Mouse (Mus musculus) lung, adult 2 months (tissue): ENCODE results near the gene Sbno2. TPM values are rescaled to one million over a fixed set of nuclear protein-coding genes. Genes with fewer than 3 reads are reported as not detected.
A peak's percentile ranks its signal among the peaks of the same experiment; 100 is the strongest.
"Not testable (repeated sequence)": the region's sequence is repeated elsewhere in the genome, so short reads cannot be mapped to it uniquely, and the experiment has no call there.

Experiments used
- DNase-seq: peaks from one replicate; pipeline ENCODE4 v3.0.0; 2022
- H3K4me1 ChIP-seq: fragments of 200-500 bp; 2 replicates; pipeline ENCODE4 v1.6.1; 2011; ENCODE audit warnings: low read length; ENCODE audit not compliant: control insufficient read depth, insufficient read depth
- H3K4me3 ChIP-seq: fragments of 200-500 bp; replicated peaks from 2 replicates; pipeline ENCODE3; 2011; ENCODE audit warnings: low read depth, mild to moderate bottlenecking, control low read depth, low read length; ENCODE audit errors: extremely low read depth
- CTCF ChIP-seq: fragments of 200-500 bp; IDR thresholded peaks from 2 replicates; pipeline ENCODE4 v1.5.1; 2011; ENCODE audit warnings: mild to moderate bottlenecking, low read length, control low read depth; ENCODE audit not compliant: insufficient read depth
- POLR2A ChIP-seq: fragments of 200-500 bp; IDR thresholded peaks from 2 replicates; pipeline ENCODE4 v1.6.1; 2011; ENCODE audit warnings: low read depth, mild to moderate bottlenecking, control low read depth, low read length, borderline replicate concordance; ENCODE audit errors: extremely low read depth
- WGBS: fragments of 180-500 bp; shearing (Covaris S2); methylation state at CpG from one replicate; pipeline ENCODE4 v1.1.7; 2018; 5-methylcytosine and 5-hydroxymethylcytosine counted together
- polyA plus RNA-seq: library from polyadenylated mRNA; depleted of rRNA; stranded (reverse); fragments of >200 nt; gene quantifications from 2 replicates; pipeline ENCODE4 v1.2.3, GENCODE M21; 2012

Gene Sbno2
- polyA plus RNA-seq, 1 experiment, result 85.8 TPM

DNA sequence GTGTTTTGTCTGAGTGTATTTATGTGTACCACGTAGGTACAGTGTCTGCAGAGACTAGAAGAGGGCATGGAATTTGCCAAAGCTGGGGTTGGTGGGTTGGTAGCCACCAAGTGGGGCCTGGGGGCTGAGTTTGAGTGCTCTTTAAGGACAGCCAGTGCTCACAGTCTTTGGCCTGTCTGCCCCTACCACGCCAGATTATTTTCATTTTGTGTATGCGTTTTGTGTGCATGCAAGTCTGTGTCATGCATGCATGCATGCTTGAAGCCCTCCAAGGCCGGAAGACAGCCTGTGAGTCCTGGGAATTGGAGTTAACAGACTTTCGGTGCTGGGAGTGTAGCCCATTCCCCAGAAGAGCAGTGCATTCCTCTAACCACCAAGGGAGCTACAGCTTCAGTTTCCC, 50.0 kb downstream of the Sbno2 start:
- H3K4me3 ChIP-seq, result no peak overlapping the region
- H3K4me1 ChIP-seq, result peaks cover 27% of the 10 kb centered on the region
- WGBS, result 65% methylated on average over 5 of the region's 5 CpGs
- no peak for DNase-seq
- TF ChIP-seq CTCF (no peak), POLR2A (no peak)

DNA sequence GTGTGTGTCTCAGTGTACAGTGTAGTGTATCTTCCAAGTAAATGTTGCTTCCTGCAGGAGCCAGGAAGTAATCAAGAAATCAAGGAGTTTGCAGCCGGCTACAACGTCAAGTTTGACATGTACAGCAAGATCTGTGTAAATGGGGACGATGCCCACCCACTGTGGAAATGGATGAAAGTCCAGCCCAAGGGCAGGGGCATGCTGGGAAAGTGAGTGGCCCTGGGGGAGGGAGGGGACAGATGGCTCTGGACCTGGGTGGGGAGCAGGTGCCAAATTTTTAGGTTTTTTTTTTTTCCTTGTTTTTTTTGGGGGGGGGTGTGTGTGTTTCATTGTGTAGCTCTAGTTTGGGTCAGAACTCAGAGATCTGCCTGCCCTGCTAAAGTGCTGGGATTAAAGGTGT, 50.5 kb downstream of the Sbno2 start:
- 7% methylated on average over 3 of the region's 3 CpGs for WGBS
- DNase-seq, result not testable (repeated sequence)
- peak overlapping the region; percentile 87 for H3K4me3 ChIP-seq

DNA sequence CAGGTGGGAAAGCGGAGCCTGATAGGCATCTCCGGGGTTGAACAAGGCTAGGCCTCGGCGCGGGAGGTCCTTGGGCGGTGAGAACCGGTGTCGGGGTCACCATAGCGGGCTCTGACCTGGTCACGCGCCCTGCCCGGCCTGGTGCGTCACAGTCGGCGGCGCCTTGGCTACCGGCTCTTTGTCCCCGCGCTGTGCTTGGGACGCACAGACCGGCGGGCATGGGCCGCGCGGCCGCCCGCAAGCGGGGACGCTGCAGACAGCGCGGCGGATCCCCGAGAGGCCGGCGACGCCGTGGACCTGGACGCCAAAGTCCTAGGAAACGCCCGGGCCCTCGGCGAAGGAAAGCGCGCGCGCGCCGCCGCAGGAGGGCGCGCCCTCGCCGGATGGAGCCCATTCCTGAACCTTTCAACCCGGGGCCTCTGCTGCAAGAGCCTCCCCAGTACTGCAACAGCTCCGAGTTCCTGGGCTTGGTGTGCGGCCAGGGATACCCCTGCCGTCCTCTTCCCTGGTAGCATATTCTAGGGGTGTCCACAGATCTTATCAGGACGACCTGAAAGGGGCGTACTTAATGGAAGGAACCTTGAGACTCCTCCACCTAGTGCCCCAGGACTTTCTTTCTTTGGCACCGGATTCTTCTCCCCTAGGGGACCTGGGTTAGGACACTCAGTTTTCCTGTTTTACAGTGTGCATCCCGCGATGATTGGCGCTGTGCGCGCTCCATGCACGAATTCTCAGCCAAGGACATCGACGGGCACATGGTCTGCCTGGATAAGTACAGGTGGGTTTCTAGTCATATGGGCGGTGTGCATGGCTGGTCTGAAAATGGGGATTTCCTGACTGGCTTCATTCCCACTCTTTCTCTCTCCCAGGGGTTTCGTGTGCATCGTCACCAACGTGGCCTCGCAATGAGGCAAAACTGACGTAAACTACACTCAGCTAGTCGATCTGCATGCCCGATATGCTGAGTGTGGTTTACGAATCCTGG, 51.2 kb downstream of the Sbno2 start:
- under 1% methylated on average over 76 of the region's 77 CpGs for WGBS
- TF ChIP-seq CTCF (no peak), POLR2A (no peak)

More for the DNA sequence above, 50.5 kb downstream of the Sbno2 start:
- peaks cover 30% of the 10 kb centered on the region for H3K4me1 ChIP-seq

DNA sequence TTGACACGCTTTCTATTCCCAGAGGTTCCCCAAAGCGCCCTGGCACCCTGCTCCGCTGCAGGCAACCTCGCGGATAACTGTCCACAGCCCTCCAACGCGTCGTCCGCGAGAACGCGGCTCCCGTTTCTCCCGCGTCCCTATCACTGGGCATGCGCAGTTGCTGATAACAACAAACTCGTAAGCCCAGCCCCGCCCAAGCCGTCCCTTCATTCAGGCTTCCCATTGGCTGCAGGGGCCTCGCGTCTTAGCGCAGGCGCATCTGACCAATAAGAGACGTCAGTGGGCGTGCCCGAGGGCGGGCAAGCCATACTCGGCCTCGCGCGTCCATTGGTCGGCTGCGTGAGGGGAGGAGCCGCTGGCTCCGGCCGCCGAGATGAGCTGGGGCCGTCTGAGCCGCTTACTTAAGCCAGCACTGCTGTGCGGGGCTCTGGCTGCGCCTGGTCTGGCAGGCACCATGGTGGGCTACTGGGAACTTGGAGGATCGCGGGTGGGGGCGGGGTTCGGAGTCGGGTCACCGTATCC, 52.1 kb downstream of the Sbno2 start:
- Histone ChIP-seq H3K4me1 (peaks cover 34% of the 10 kb centered on the region), H3K4me3 (peak overlapping the region; percentile 87)
- TF ChIP-seq CTCF (no peak), POLR2A (peak; percentile 96)
- DNase-seq, result peak; percentile 99
- under 1% methylated on average over 47 of the region's 47 CpGs for WGBS

More for the DNA sequence above, 51.2 kb downstream of the Sbno2 start:
- peak overlapping the region; percentile 87 for H3K4me3 ChIP-seq
- peaks cover 30% of the 10 kb centered on the region for H3K4me1 ChIP-seq
- peak; percentile 74 for DNase-seq

DNA sequence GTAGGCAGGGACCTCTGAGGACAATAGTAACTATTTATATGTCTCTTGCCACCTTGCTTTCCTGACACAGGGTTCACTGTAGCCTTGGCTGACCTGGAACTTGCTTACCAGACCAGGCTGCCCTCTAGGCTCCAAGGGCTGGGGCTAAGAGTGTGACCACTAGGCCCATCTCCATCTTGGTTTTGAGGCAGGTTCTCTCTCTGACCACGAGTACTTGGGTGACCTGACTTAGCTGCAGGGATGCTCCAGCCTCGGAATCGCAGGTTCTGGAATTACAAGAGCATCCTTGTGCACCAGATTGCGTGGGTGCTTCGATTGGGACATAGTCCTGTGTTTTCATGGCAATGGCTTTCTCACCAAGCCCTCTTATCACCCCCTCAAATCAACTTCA, 53.0 kb downstream of the Sbno2 start:
- 71% methylated on average over 5 of the region's 5 CpGs for WGBS
- no peak for TF ChIP-seq CTCF
- no peak for TF ChIP-seq POLR2A
- Histone ChIP-seq H3K4me3 (no peak overlapping the region), H3K4me1 (peaks cover 34% of the 10 kb centered on the region)
- no peak for DNase-seq

DNA sequence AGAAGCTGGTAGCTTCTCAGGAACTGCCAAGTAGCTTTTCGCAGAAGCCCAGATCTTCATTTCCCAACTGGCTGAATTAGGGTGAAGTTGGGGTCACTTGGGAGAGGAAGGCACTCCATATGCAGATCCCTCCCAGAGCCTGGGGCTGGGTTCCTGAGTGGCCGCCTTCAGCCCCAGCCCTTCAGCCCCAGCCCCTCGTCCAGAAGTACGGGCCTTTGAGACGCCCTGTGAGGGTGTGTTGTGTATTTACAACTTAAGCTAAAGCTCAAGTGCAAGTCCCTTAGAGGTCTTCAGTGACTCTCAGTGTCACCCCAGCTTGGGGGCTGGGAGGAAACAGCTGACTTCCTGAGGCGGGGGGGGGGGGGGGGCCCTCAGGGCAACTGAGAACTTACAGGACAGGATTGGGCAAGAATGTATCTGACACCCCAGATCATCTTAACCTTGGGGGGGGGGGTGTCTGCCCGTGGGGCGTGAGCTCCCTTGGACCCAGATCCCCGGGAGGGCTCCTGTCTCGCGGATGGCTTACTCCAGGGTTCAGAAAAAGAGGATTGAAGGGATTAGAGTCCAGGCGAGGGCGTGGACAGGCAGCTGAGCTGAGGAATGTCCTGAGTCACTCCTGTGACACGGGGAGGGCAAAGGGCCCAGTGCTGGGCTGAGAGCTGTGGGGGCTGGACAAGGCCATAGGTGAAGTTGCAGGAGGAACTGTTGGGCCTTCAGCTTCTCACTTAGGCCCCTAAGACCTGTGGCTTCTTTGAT, 53.6 kb downstream of the Sbno2 start:
- Histone ChIP-seq H3K4me3 (no peak overlapping the region), H3K4me1 (peaks cover 34% of the 10 kb centered on the region)
- no peak for TF ChIP-seq CTCF
- peak; percentile 42; the same call in 1 of the 2 replicates for TF ChIP-seq POLR2A
- WGBS, result 14% methylated on average over 14 of the region's 14 CpGs
- peak; percentile 77 for DNase-seq

DNA sequence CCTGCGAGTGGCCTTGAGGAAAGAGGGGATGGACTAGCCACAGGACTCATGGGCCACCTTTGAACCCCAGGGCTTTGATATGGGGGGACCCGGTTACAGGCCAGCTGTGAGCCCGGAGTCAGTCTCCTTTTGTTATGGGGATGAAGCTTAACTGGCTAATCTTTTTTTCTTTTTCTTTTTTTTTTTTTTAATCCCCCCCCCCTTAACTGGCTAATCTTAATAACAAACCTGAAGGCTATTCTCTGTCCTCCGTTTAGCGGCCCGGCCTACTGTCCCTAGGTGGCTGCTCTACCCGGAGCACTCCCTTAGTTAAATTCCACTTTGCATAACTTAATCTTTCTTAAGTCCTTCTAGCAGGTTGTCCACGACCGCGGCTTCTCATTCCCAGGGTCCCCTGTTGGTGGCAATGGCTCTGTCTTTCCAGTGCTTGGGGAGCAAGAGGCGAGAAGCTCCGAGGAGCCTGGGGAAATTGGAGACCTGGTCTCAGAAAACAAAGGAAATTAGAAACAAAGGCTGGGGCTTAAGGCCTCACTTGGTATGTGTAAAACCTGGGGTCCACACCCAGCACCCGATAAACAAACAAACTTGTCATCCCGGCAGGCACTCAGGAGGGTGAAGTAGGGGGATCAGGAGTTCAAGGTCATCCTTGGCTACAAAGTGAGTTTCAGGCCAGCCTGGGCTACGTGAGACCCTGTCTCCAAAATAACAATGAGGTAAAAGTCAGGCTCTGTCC, 54.3 kb downstream of the Sbno2 start:
- no peak for TF ChIP-seq POLR2A
- no peak for TF ChIP-seq CTCF
- Histone ChIP-seq H3K4me3 (no peak overlapping the region), H3K4me1 (peaks cover 34% of the 10 kb centered on the region)
- WGBS, result 40% methylated on average over 15 of the region's 15 CpGs
- no peak for DNase-seq

DNA sequence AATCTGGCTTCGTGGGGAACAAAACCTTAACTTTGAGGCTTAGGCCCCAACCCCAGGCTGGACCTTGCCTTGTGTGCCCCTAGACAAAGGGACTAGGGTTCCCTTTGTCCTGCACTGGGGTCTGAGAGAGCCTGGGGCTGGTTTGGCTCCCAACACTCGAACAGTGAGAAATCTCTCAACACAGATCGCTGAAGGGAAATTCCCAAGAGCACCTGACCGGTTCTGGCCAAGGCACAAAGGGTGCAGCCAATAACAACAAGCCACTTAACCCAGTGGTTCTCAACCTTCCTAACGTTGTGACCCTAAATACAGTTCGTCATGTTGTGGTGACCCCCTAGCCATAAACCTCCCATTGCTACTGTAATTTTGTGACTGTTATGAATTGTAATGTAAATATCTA, 55.1 kb downstream of the Sbno2 start:
- Histone ChIP-seq H3K4me3 (no peak overlapping the region), H3K4me1 (peaks cover 28% of the 10 kb centered on the region)
- TF ChIP-seq POLR2A (no peak), CTCF (no peak)
- no peak for DNase-seq
- 54% methylated on average over 6 of the region's 6 CpGs for WGBS

DNA sequence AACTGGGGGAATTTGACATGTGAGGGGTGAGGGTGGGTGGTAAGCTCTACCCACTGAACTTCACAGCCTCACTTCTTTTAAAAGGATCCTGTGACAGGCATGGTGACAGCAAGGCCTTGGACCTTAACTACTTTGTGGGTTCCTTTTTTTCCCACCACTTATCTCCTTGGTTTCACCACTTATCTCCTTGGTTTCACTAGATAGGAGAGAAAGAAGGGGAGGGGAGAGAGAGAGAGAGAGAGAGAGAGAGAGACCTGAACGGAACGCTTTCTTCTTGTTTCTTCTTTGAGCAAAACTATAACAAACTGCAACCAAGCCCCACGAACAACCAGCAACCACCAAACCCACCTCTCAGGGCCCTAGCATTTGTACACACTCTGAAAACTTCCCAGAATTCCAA, 56.5 kb downstream of the Sbno2 start:
- WGBS, result 60% methylated on average over 3 of the region's 3 CpGs
- no peak overlapping the region for H3K4me3 ChIP-seq
- peaks cover 24% of the 10 kb centered on the region for H3K4me1 ChIP-seq
- no peak for DNase-seq
- no peak for TF ChIP-seq CTCF
- no peak for TF ChIP-seq POLR2A
